Mouse (Mus musculus): ENCODE data around the gene Lipn. TPM values are rescaled to one million over a fixed set of nuclear protein-coding genes. Genes with fewer than 3 reads are reported as not detected.

The Lipn gene
- total and polyA plus RNA-seq, 3 experiments: not detected

GRCm38 (mm10) chr19:34119102-34119501, 51.9 kb downstream of the Lipn start:
- DNase-seq (ENCODE audit: low spot score) (no peak), ATAC-seq (ENCODE audit: extremely low read depth, insufficient number of reproducible peaks, low FRiP score, poor library complexity, severe bottlenecking) (no peak)
- Histone ChIP-seq H3K9me3 (replicated peaks) (no peaks in the 10 kb centered on the region), H3K27me3 (ENCODE audit: insufficient read depth, low read length) (no peaks in the 10 kb centered on the region), H3K4me3 (ENCODE audit: low read depth, low read length) (no peak overlapping the region), H3K4me1 (ENCODE audit: insufficient read depth, low read depth, low read length) (no peaks in the 10 kb centered on the region), H3K36me3 (replicated peaks) (no peaks in the 10 kb centered on the region)
- no peak for TF ChIP-seq GATA2 (IDR thresholded peaks at IDR 0.05; ENCODE audit: borderline replicate concordance, low read depth, low read length)
- no peak for TF ChIP-seq TAL1 (conservative IDR thresholded peaks at IDR 0.05; ENCODE audit: low read depth, low read length)
- TF ChIP-seq POLR2AphosphoS5 (IDR thresholded peaks at IDR 0.05; ENCODE audit: insufficient replicate concordance, low read depth, low read length): no peak
- no peak for TF ChIP-seq GATA1 (IDR thresholded peaks at IDR 0.05; ENCODE audit: borderline replicate concordance, low read length)
- no peak for TF ChIP-seq CTCF (IDR thresholded peaks at IDR 0.05; ENCODE audit: low read depth, low read length)

- TF ChIP-seq POLR2AphosphoS5 (IDR thresholded peaks at IDR 0.05; ENCODE audit: insufficient replicate concordance, low read depth, low read length) (no peak), CTCF (IDR thresholded peaks at IDR 0.05; ENCODE audit: low read depth, low read length) (no peak), TAL1 (conservative IDR thresholded peaks at IDR 0.05; ENCODE audit: low read depth, low read length) (no peak), GATA1 (IDR thresholded peaks at IDR 0.05; ENCODE audit: borderline replicate concordance, low read length) (no peak), GATA2 (IDR thresholded peaks at IDR 0.05; ENCODE audit: borderline replicate concordance, low read depth, low read length) (no peak)
- Histone ChIP-seq H3K4me3 (ENCODE audit: low read depth, low read length) (no peak overlapping the region), H3K27me3 (ENCODE audit: insufficient read depth, low read length) (no peaks in the 10 kb centered on the region), H3K4me1 (ENCODE audit: insufficient read depth, low read depth, low read length) (no peaks in the 10 kb centered on the region), H3K36me3 (replicated peaks) (no peaks in the 10 kb centered on the region), H3K9me3 (replicated peaks) (no peaks in the 10 kb centered on the region)
- ATAC-seq (ENCODE audit: extremely low read depth, insufficient number of reproducible peaks, low FRiP score, poor library complexity, severe bottlenecking) (no peak), DNase-seq (ENCODE audit: low spot score) (no peak)
Observed at GRCm38 (mm10) chr19:34119653-34120052, 52.5 kb downstream of the Lipn start.

GRCm38 (mm10) chr19:34120107-34120731, 53.1 kb downstream of the Lipn start:
- TF ChIP-seq GATA2 (IDR thresholded peaks at IDR 0.05; ENCODE audit: borderline replicate concordance, low read depth, low read length) (no peak), TAL1 (conservative IDR thresholded peaks at IDR 0.05; ENCODE audit: low read depth, low read length) (no peak), CTCF (IDR thresholded peaks at IDR 0.05; ENCODE audit: low read depth, low read length) (no peak), GATA1 (IDR thresholded peaks at IDR 0.05; ENCODE audit: borderline replicate concordance, low read length) (no peak), POLR2AphosphoS5 (IDR thresholded peaks at IDR 0.05; ENCODE audit: insufficient replicate concordance, low read depth, low read length) (no peak)
- no peaks in the 10 kb centered on the region for H3K27me3 ChIP-seq (ENCODE audit: insufficient read depth, low read length)
- DNase-seq (ENCODE audit: low spot score) (no peak), ATAC-seq (ENCODE audit: extremely low read depth, insufficient number of reproducible peaks, low FRiP score, poor library complexity, severe bottlenecking) (no peak)
- no peaks in the 10 kb centered on the region for H3K9me3 ChIP-seq (replicated peaks)
- H3K4me1 ChIP-seq (ENCODE audit: insufficient read depth, low read depth, low read length): no peaks in the 10 kb centered on the region
- H3K36me3 ChIP-seq (replicated peaks): no peaks in the 10 kb centered on the region
- H3K4me3 ChIP-seq (ENCODE audit: low read depth, low read length): no peak overlapping the region

Other genes starting within 250 kb of the Lipn start
- not detected in 2 replicates for gene Lipf, start 106.2 kb upstream of the Lipn start, total RNA-seq (2014; fragmentation: Nextera tagmentation)
- gene Lipf, start 106.2 kb upstream of the Lipn start, total RNA-seq (2017): not detected in 2 replicates
- not detected in 2 replicates for gene Lipf, start 106.2 kb upstream of the Lipn start, polyA plus RNA-seq (2012)
- not detected in 2 replicates for gene Lipk, start 59.1 kb upstream of the Lipn start, total RNA-seq (2014; fragmentation: Nextera tagmentation)
- 0.05 TPM in 1 of 2 replicates, not detected in the other for gene Lipk, start 59.1 kb upstream of the Lipn start, total RNA-seq (2017)
- gene Lipk, start 59.1 kb upstream of the Lipn start, polyA plus RNA-seq (2012): not detected in 2 replicates
- gene Lipm, start 33.6 kb downstream of the Lipn start, total RNA-seq (2014; fragmentation: Nextera tagmentation): not detected in 2 replicates
- gene Lipm, start 33.6 kb downstream of the Lipn start, total RNA-seq (2017): not detected in 2 replicates
- gene Lipm, start 33.6 kb downstream of the Lipn start, polyA plus RNA-seq (2012): not detected in 2 replicates
- not detected in 2 replicates for gene Ankrd22, start 98.7 kb downstream of the Lipn start, total RNA-seq (2014; fragmentation: Nextera tagmentation)
- 0.11 TPM in 1 of 2 replicates, not detected in the other for gene Ankrd22, start 98.7 kb downstream of the Lipn start, total RNA-seq (2017)
- gene Ankrd22, start 98.7 kb downstream of the Lipn start, polyA plus RNA-seq (2012): not detected in 2 replicates
- gene Stambpl1, start 124.9 kb downstream of the Lipn start, total RNA-seq (2014; fragmentation: Nextera tagmentation): not detected in 2 replicates
- 0.06 and 0.44 TPM in 2 replicates for gene Stambpl1, start 124.9 kb downstream of the Lipn start, total RNA-seq (2017)
- gene Stambpl1, start 124.9 kb downstream of the Lipn start, polyA plus RNA-seq (2012): not detected in 2 replicates
- gene Acta2, start 188.2 kb downstream of the Lipn start, total RNA-seq (2014; fragmentation: Nextera tagmentation): not detected in 2 replicates
- not detected in 2 replicates for gene Acta2, start 188.2 kb downstream of the Lipn start, total RNA-seq (2017)
- not detected in 2 replicates for gene Acta2, start 188.2 kb downstream of the Lipn start, polyA plus RNA-seq (2012)
- gene Fas, start 223.3 kb downstream of the Lipn start, total RNA-seq (2014; fragmentation: Nextera tagmentation): not detected in 2 replicates
- not detected in 2 replicates for gene Fas, start 223.3 kb downstream of the Lipn start, total RNA-seq (2017)
- gene Fas, start 223.3 kb downstream of the Lipn start, polyA plus RNA-seq (2012): not detected in 2 replicates